Mouse (Mus musculus) intestine, postnatal 0 days (tissue): ENCODE results near the gene Sez6l. TPM values are rescaled to one million over a fixed set of nuclear protein-coding genes. Genes with fewer than 3 reads are reported as not detected.
"Not testable (repeated sequence)": the region's sequence is repeated elsewhere in the genome, so short reads cannot be mapped to it uniquely, and the experiment has no call there.

Source experiments
- ATAC-seq: fragments of 200-750 bp; cut with Nextera tagmentation; 2 replicates; pipeline ENCODE4 v1.8.0; 2017; ENCODE audit warnings: mild to moderate bottlenecking, moderate TSS enrichment, moderate library complexity
- H3K27ac ChIP-seq: fragments of 300-500 bp; sonication (generic); 2 replicates; pipeline ENCODE4 v1.5.1; 2014; ENCODE audit warnings: mild to moderate bottlenecking, low read depth, low read length, moderate library complexity
- H3K27me3 ChIP-seq: fragments of 300-500 bp; sonication (generic); replicated peaks from 2 replicates; pipeline ENCODE4 v1.6.1; 2014; ENCODE audit warnings: low read length, mixed read lengths; ENCODE audit not compliant: control insufficient read depth, insufficient read depth
- H3K36me3 ChIP-seq: fragments of 300-500 bp; sonication (generic); 2 replicates; pipeline ENCODE4 v1.6.1; 2014; ENCODE audit warnings: mild to moderate bottlenecking, moderate library complexity; ENCODE audit not compliant: control insufficient read depth, insufficient read depth
- H3K4me1 ChIP-seq: fragments of 300-500 bp; sonication (generic); replicated peaks from 2 replicates; pipeline ENCODE4 v1.6.1; 2014; ENCODE audit warnings: antibody characterized with exemption, low read length, mixed read lengths; ENCODE audit not compliant: control insufficient read depth, insufficient read depth
- H3K4me2 ChIP-seq: fragments of 300-500 bp; sonication (generic); replicated peaks from 2 replicates; pipeline ENCODE4 v1.6.1; 2014; ENCODE audit warnings: low read depth, mild to moderate bottlenecking, moderate library complexity
- H3K4me3 ChIP-seq: fragments of 300-500 bp; sonication (generic); 2 replicates; pipeline ENCODE4 v1.5.1; 2014; ENCODE audit warnings: low read depth, low read length
- H3K9ac ChIP-seq: fragments of 300-500 bp; sonication (generic); 2 replicates; pipeline ENCODE4 v1.6.1; 2014; ENCODE audit warnings: mild to moderate bottlenecking, low read depth, low read length
- H3K9me3 ChIP-seq: fragments of 300-500 bp; sonication (generic); 2 replicates; pipeline ENCODE4 v1.6.1; 2016; ENCODE audit warnings: mixed run types; ENCODE audit not compliant: control insufficient read depth
- CTCF ChIP-seq: sonication (generic); IDR thresholded peaks from 2 replicates; pipeline ENCODE4 v1.5.1; 2016; ENCODE audit warnings: low read depth, mild to moderate bottlenecking, control low read depth, antibody characterized with exemption, moderate library complexity
- WGBS: fragments of 180-500 bp; shearing (Covaris S2); extraction: QIAGEN DNeasy Blood & Tissue Kit; methylation state at CpG from one replicate; pipeline ENCODE4 v1.1.7; 2014; 5-methylcytosine and 5-hydroxymethylcytosine counted together
- polyA plus RNA-seq: library from polyadenylated mRNA; unstranded; fragments of >200 nt; fragmentation: Nextera tagmentation; extraction: Ambion mirVana; gene quantifications from 2 replicates; pipeline ENCODE4 v1.2.1, GENCODE M21; 2015

The Sez6l gene
- polyA plus RNA-seq, 1 experiment from 2014 or later: 0.63 TPM

DNA sequence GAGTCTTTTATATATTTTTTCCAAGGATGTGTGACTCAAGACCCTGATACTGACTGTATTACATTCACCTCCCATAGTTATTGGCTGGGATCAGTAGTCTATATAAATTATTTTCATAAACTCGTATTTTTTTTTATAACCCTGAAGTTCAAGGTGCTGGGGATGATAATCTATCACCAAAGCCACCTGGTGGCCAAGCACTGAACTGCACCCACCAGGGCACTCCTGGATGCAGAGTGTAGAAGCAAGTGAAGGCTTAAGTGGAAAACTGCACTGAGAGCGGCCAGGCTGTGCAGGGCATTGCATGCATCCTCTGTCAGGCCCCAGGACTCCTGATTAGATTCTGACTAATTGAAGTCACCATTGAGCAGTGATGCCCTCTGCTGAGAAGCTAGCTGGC is 149.7 kb downstream of the Sez6l start:
- Histone ChIP-seq H3K4me3 (no peak overlapping the region), H3K27ac (no peak overlapping the region), H3K9ac (no peak overlapping the region), H3K4me1 (no peaks in the 10 kb centered on the region), H3K4me2 (no peak overlapping the region), H3K36me3 (no peaks in the 10 kb centered on the region), H3K27me3 (0 out of 2 replicates have a peak, but pooled peaks cover 11% of the 10 kb centered on the region), H3K9me3 (no peaks in the 10 kb centered on the region)
- ATAC-seq: no peak
- TF ChIP-seq CTCF: peak; percentile 80
- WGBS: 43% methylated on average over 2 of the region's 2 CpGs

DNA sequence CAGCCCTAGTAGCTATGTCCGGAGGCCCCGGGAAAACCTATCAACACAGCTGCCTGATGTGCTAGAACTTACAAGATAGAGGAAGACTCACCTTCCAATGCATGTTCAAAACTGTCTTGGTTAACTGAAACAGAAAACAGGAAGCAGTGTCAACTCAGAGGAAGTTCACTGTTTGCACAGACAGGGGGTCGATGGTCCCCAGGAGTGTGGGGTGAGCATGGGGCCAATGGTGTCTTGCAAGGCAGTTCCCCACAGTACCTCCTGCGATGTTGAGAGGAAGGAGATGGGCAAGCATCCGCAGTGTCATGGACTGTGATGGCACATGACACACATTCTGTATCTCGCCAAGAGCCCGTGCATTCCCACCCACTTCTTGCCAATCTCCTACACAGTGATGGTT is 150.3 kb downstream of the Sez6l start:
- Histone ChIP-seq H3K9ac (no peak overlapping the region), H3K4me2 (no peak overlapping the region), H3K27me3 (0 out of 2 replicates have a peak, but pooled peaks cover 11% of the 10 kb centered on the region), H3K36me3 (no peaks in the 10 kb centered on the region), H3K27ac (no peak overlapping the region), H3K4me1 (no peaks in the 10 kb centered on the region), H3K4me3 (no peak overlapping the region), H3K9me3 (no peaks in the 10 kb centered on the region)
- WGBS: 82% methylated on average over 7 of the region's 7 CpGs
- no peak for TF ChIP-seq CTCF
- no peak for ATAC-seq

DNA sequence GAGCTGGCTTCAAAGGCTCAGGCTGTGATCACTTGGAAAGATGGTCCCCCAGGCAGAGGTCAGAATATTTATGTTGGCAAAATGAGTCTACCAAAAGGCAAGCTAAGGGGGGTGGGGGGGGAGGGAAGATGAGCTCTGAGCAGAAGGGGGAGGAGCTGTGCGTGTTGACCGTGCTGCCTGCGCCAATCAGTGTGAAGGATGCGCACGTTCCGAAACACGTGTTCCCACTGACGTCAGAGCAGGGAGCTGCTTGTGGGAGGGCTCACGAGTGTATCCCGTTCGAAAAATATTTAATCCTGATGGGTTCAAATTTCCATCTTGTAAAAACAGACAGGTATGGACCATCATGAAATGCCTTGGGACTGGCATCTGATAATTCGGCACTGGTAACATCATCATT is 157.4 kb downstream of the Sez6l start:
- no peak for TF ChIP-seq CTCF
- WGBS: 48% methylated on average over 12 of the region's 12 CpGs

DNA sequence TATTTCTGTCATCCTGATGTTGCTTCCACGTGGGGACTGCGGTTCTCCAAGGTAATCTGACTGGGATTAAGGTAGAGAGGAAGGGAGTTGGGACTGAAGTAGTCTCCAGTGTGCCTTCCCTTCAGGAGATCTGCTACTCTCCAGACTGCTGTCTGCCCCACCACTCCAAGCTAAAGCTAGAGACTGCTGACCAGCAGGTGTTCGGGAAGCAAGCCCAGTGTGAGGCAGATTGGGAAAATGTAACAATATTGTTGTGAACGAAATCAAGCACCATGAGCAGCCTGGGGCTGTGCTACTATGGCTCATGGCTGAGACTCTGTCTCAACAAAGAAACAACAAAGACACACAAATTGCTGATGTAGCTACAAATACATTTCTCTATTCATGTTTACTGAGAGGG is 159.0 kb downstream of the Sez6l start:
- 61% methylated on average over 4 of the region's 4 CpGs for WGBS
- Histone ChIP-seq H3K9me3 (no peaks in the 10 kb centered on the region), H3K27me3 (no peaks in the 10 kb centered on the region; the same call in none of the 2 replicates), H3K9ac (no peak overlapping the region), H3K27ac (no peak overlapping the region), H3K36me3 (no peaks in the 10 kb centered on the region), H3K4me1 (no peaks in the 10 kb centered on the region), H3K4me2 (no peak overlapping the region), H3K4me3 (no peak overlapping the region)
- TF ChIP-seq CTCF: no peak
- ATAC-seq: no peak

More for the DNA sequence above, 157.4 kb downstream of the Sez6l start:
- no peak for ATAC-seq
- H3K4me2 ChIP-seq: no peak overlapping the region
- no peaks in the 10 kb centered on the region; the same call in 1 of the 2 replicates for H3K27me3 ChIP-seq
- no peaks in the 10 kb centered on the region for H3K36me3 ChIP-seq
- no peaks in the 10 kb centered on the region for H3K4me1 ChIP-seq
- no peak overlapping the region for H3K4me3 ChIP-seq
- H3K9me3 ChIP-seq: no peaks in the 10 kb centered on the region
- H3K27ac ChIP-seq: no peak overlapping the region
- no peak overlapping the region for H3K9ac ChIP-seq

DNA sequence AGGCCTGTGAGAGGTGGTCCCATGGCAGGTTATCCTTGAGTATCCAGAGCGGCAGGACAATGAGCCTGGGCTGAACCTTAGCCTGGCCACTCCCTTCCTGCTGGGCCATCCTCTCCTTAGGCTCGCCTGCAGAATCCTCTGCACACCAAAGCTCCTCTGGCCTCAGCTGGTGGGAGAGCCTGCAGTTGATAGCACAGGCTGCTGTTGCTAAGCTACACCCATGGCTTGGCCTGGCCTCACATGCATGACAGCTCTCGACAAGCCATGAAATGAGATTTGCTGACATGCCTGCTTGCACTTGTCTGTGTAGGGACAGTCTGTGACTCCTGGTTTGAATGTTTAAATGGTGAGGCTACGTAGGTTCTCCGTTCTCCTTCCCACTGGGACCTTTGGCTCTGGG is 160.3 kb downstream of the Sez6l start:
- no peak overlapping the region for H3K27ac ChIP-seq
- H3K4me2 ChIP-seq: no peak overlapping the region
- no peak for TF ChIP-seq CTCF
- no peak for ATAC-seq
- H3K9me3 ChIP-seq: no peaks in the 10 kb centered on the region
- H3K36me3 ChIP-seq: no peaks in the 10 kb centered on the region
- no peak overlapping the region for H3K9ac ChIP-seq
- WGBS: 57% methylated on average over 5 of the region's 5 CpGs
- H3K27me3 ChIP-seq: peaks cover 8% of the 10 kb centered on the region
- no peak overlapping the region for H3K4me3 ChIP-seq
- no peaks in the 10 kb centered on the region for H3K4me1 ChIP-seq

DNA sequence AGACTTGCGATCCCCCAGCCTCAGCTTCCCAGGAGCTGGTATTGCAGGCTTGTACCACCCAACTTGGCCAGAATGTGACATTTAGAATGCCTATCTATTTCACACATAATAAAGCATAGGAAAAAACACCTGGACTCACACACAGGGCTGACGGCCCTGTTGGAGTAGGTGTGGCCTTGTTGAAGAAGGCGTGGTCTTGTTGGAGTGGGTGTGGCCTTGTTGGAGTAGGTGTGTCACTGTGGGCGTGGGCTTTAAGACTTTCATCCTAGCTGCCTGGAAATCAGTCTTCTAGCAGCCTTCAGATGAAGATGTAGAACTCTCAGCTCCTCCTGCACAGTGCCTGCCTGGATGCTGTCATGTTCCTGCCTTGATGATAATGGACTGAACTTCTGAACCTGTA is 164.2 kb downstream of the Sez6l start:
- H3K9ac ChIP-seq, H3K4me3 ChIP-seq, ATAC-seq, H3K4me1 ChIP-seq, H3K9me3 ChIP-seq, H3K27ac ChIP-seq, H3K4me2 ChIP-seq, H3K36me3 ChIP-seq, H3K27me3 ChIP-seq: not testable (repeated sequence)
- 74% methylated on average over 4 of the region's 4 CpGs for WGBS
